Mouse (Mus musculus): Measurements from ENCODE around the gene Mtnr1b.

- TF ChIP-seq EP300 (IDR thresholded peaks at IDR 0.05; ENCODE audit: low read depth) (no peak), CTCF (IDR thresholded peaks at IDR 0.05; ENCODE audit: low read depth) (no peak)
Measured at GRCm38 (mm10) chr9:15786610-15787009, 87.7 kb downstream of the Mtnr1b start.

Measured in heart, postnatal 0 days (tissue).